Mouse (Mus musculus) gastrocnemius, adult 8-10 months (tissue): ENCODE measurements around the gene Sap30bp. TPM values are rescaled to one million over a fixed set of nuclear protein-coding genes. Genes with fewer than 3 reads are reported as not detected.

Experiments used
- total RNA-seq, 4 experiments: library from RNA; stranded (reverse); gene quantifications; 2 replicates each; pipeline ENCODE4 v1.2.4; 2022

Gene Sap30bp
- total RNA-seq, 4 experiments from 2014 or later = 7.7 to 15.7 (median 9.7) TPM

Other genes with a start within 250 kb of the Sap30bp start
- gene Grb2, start 224.7 kb upstream of the Sap30bp start, total RNA-seq = 10 to 100 TPM; 60.8 to 77.6 (median 67.7) TPM
- 100 to 1,000 TPM in 3 of 4 experiments, 10 to 100 TPM in 1; 90.5 to 118 (median 104) TPM for gene Tmem94, start 167.8 kb upstream of the Sap30bp start, total RNA-seq
- 10 to 100 TPM; 11.6 to 14.6 (median 12.3) TPM for gene Caskin2, start 119.6 kb upstream of the Sap30bp start, total RNA-seq
- gene Tsen54, start 118.6 kb upstream of the Sap30bp start, total RNA-seq = 1 to 10 TPM; 4.8 to 7.2 (median 5.7) TPM
- 10 to 100 TPM in 2 of 4 experiments, 1 to 10 TPM in 2; 6.6 to 20.8 (median 9.5) TPM for gene Llgl2, start 109.2 kb upstream of the Sap30bp start, total RNA-seq
- gene Myo15b, start 74.9 kb upstream of the Sap30bp start, total RNA-seq = not detected
- under 1 TPM in 3 of 4 experiments, not detected in 1; 0.61 to 0.88 (median 0.72) TPM for gene Smim5, start 33.3 kb upstream of the Sap30bp start, total RNA-seq
- not detected for gene Smim6, start 21.3 kb upstream of the Sap30bp start, total RNA-seq
- gene Recql5, start 195 bp downstream of the Sap30bp start, total RNA-seq = 1 to 10 TPM; 5.0 to 9.5 (median 6.5) TPM
- gene Itgb4, start 41.4 kb downstream of the Sap30bp start, total RNA-seq = 1 to 10 TPM; 1.5 to 4.4 (median 3.1) TPM
- gene Galk1, start 79.4 kb downstream of the Sap30bp start, total RNA-seq = 1 to 10 TPM; 1.6 to 3.1 (median 2.7) TPM
- gene H3f3b, start 94.7 kb downstream of the Sap30bp start, total RNA-seq = 10 to 100 TPM; 45.7 to 88.7 (median 59.5) TPM
- 1 to 10 TPM; 4.3 to 6.8 (median 5.3) TPM for gene Unk, start 97.0 kb downstream of the Sap30bp start, total RNA-seq
- gene Unc13d, start 144.7 kb downstream of the Sap30bp start, total RNA-seq = under 1 TPM; 0.34 to 0.56 (median 0.46) TPM
- gene Wbp2, start 153.7 kb downstream of the Sap30bp start, total RNA-seq = 10 to 100 TPM; 78.6 to 91.0 (median 90.1) TPM
- gene Trim47, start 193.9 kb downstream of the Sap30bp start, total RNA-seq = 1 to 10 TPM; 5.7 to 7.6 (median 6.3) TPM
- 1 to 10 TPM; 3.4 to 4.5 (median 4.0) TPM for gene Trim65, start 197.8 kb downstream of the Sap30bp start, total RNA-seq
- gene Mrpl38, start 205.6 kb downstream of the Sap30bp start, total RNA-seq = 10 to 100 TPM; 46.4 to 51.6 (median 50.3) TPM
- gene Fbf1, start 234.9 kb downstream of the Sap30bp start, total RNA-seq = 10 to 100 TPM in 2 of 4 experiments, 1 to 10 TPM in 2; 8.3 to 12.8 (median 10.0) TPM